Mouse (Mus musculus): ENCODE measurements around the gene Sgta.

The Sgta gene

DNA sequence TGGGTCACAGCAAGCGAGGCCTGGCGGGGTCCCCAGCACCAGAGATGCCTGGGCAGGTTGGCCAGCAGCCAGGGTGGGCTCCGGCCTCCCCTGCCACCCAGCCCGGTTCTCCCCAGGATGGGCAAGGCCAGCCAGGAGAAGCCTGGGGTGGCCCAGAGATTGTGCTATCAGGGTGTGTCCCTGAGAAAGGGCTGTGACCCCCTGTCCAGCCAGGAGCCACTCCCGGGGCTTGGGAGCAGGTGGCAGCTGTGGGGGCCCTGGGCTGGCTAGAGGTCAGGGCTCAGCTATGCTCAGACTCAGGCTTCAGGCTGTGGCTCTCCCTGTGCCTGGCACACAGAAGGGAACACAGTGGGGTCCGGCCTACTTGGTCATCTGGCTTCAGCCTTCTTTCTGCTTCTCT is 40.3 kb downstream of the Sgta start:
- no peak for DNase-seq (ENCODE audit: low read depth)

DNA sequence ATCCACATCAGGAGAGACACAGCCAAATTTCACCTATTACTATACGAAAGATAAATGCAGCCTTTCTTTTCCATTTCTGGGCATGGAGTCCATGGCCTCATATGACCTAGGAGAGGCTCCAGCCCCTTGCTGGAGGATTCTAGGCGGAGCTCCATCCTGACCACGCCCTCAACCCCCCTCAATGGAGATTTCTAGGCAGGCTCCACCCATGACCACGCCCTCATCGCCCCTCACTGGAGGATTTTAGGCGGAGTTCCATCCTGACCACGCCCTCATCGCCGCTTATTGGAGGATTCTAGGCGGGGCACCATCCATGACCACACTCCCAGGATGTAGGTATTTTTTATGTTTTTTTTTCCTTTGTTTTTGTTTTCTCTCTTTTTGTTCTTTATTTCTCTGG is 41.7 kb downstream of the Sgta start:
- peak; percentile 75 for DNase-seq (ENCODE audit: low read depth)

GRCm38 (mm10) chr10:81016645-81017044 is 43.3 kb downstream of the Sgta start:
- DNase-seq (ENCODE audit: low read depth), result no peak

GRCm38 (mm10) chr10:81015666-81016065 is 44.3 kb downstream of the Sgta start:
- DNase-seq (ENCODE audit: low read depth), result no peak

GRCm38 (mm10) chr10:81014393-81015384 is 45.3 kb downstream of the Sgta start, which contains the start of gene Gng7:
Gene Gng7 (minus strand): TSS chr10:81014945.
- peak; percentile 95 for DNase-seq (ENCODE audit: low read depth)

DNA sequence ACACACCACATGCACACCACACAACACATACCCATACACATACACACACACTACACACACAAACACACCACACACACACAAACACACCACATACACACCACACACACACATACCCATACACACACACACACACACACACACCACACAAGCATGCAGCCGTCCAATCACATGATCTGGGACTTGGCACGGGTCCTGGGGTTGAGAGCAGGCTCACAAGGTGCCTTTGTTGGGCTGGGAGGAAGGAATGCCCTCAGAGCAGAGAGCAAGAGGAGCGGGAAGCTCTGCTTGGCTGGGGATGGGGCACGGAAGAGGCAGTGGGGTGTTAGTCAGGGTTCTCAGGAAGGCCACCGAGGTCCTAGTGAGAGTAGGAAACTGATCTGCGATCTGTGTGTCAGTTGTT is 49.1 kb downstream of the Sgta start:
- no peak for DNase-seq (ENCODE audit: low read depth)

- DNase-seq (ENCODE audit: low read depth), result no peak
Measured at GRCm38 (mm10) chr10:81007240-81007639, 52.7 kb downstream of the Sgta start.

GRCm38 (mm10) chr10:81006005-81006677 is 53.8 kb downstream of the Sgta start:
- no peak for DNase-seq (ENCODE audit: low read depth)

DNA sequence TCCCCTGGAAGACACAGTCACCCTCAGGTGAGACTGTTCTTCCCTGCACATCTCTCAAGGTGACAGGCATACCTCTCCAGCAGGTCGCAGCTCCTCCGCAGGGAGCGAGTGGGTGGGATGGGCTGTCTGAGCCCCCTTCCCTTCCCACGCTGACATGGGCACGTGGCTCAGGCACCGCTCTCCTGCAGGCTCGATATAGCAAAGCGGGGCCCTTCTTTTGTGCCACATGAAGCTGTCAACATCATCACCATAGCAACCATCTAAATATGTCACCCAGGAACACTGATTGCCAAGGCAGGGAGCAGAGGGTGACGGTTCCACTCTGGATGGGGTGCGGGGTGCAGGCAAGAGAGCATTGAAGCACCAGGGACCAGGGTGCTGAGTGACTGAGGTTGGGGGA is 58.8 kb downstream of the Sgta start:
- no peak for DNase-seq (ENCODE audit: low read depth)

DNA sequence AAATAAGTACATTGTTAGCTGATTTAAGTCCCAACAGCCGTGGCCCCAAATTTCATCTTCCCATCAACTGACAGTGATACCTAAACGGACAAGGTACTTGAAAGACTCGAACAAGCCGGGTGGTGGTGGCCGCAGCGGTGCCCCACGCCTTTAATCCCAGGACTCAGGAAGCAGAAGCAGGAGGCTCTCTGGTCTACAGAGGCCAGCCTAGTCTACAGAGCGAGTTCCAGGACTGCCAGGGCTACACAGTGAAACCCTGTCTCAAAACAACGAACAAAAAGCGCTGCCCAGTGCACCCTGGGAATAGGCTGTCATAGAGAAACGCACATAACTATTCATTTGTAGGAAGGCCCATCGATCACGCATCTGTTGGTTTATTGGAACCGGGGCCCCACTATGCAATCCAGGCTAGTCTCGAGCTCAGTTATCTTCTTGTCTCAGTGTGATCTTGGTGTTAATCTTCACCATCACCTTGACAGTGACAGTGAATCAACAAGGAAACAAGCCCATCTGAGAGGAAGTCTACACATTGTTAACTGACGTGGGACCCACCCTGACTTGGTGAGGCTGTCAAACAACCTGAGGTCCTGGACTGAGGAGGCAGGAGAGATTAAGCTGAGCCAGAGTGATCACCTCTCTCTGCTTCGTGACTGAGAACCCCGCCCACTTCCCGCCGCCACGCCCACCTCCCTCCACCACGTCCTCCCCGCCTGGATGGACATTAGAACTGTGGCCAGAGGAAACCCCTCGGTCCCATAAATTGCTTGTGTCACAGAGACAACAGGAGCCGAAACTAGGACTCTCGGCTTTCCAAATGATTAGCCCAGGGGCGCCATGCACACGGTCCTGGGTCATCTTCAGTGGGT is 59.6 kb downstream of the Sgta start:
- DNase-seq (ENCODE audit: low read depth), result no peak

DNA sequence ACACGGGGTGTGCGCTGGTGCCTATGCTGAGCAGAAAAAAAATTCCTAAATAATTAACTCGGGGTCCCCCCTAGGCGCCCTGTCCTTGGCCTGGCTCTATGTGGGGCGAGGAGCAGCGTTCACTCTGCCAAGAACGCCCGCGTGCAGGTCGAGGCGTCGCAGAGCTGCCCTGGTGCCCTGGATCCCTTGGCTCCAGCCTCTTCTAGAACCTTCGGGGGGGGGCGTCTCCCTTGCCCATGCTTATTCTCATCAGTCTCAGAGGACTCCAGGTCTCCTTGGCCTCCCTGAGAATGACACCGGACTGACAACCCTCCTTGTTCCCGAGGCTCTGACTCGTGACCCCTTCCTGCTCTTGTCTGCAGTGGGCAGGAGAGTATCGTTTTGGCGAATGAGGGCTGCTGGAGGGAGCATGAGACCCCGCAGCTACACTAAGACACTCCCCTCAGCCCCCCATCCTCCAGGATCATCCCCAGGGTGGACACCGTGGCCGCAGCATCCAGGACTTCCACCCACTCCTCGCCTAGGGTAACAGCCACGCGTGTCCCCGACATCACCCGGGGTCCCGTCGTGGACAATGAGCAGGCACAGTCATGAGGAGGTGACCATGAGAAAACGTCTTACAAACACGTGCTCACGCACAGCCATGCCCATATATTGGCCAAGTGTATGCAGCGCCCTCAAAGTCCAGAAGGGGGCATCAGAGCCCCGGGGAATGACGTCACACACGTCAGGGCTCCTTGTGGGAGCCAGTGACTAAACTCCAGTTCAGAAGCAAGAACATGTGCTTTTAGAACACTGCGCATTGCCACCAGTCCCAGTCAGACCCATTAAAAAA is 60.4 kb downstream of the Sgta start:
- DNase-seq (ENCODE audit: low read depth), result peak; percentile 88

DNA sequence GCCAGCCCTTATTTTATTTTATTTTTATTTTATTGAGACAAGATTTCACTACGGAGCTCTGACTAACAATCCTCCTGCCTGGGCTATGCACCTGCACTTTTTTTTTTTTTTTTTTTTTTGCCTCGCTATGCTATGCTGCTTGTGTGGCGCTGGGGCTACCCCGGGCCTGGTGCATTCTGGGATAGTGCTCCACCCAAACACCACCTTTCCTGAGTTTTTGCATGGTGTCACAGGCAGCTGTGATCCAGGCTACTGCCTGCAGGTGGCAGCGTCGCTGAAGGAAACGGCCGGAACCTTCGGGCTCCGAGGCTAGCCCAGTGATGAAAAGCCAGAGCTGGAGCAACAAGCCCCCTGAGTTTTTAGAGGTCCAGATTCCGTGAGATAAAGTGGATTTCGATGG is 61.2 kb downstream of the Sgta start:
- DNase-seq (ENCODE audit: low read depth), result peak; percentile 64

DNA sequence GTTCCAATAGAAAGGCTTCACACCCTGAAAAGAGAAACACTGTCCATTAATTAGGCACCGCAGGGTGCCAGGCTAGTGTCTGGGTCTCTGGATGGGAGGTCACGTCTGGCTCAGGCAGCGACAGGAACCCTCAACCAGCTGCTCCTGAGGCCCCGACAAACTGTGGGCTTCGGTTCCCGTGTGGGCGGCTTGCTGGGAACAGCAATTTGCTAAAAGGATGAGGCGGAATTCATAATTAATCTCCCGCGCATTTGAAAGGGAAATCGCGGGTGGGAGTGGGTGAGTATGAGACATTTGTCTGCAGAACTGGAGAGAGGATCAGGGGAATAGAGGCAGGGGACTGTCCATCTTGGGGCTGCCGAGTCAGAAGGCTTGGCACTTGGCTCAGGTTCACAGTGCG is 62.0 kb downstream of the Sgta start:
- no peak for DNase-seq (ENCODE audit: low read depth)

DNA sequence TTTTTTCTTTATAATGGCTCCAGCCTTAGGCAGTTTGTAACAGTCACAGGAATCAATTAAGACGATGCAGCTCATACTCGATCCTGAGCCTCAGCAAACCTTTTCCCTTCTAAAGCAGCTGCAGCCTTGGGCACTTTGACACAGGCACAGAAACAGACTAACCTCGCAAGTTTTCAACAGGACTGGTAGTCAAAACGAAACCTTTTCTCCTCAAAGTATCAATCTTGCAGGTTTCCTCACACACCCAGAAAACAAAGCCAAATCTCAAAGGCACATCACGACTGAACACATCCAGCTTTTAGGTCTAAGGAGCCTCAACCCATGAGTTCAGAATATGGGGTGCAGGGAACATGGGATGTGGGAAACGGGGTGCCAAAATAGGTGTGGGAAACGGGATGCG is 62.6 kb downstream of the Sgta start:
- DNase-seq (ENCODE audit: low read depth), result no peak

- DNase-seq (ENCODE audit: low read depth), result no peak
Measured at GRCm38 (mm10) chr10:80996501-80996900, 63.5 kb downstream of the Sgta start.

- peak; percentile 56 for DNase-seq (ENCODE audit: low read depth)
Measured at GRCm38 (mm10) chr10:80995091-80995632, 64.8 kb downstream of the Sgta start.

- DNase-seq (ENCODE audit: low read depth), result no peak
Measured at GRCm38 (mm10) chr10:80994621-80995020, 65.4 kb downstream of the Sgta start.

Data from c-Kit-positive CD71-positive TER-119-negative erythroid progenitor cells, embryonic 14.5 days (primary cell).